Mouse (Mus musculus): ENCODE data around the gene Gpr61. TPM values are rescaled to one million over a fixed set of nuclear protein-coding genes. Genes with fewer than 3 reads are reported as not detected.

Gene Gpr61
- polyA plus RNA-seq (2014; fragmentation: Nextera tagmentation; extraction: Ambion mirVana), result 1.4 and 2.6 TPM in 2 replicates

GRCm38 (mm10) chr3:108154656-108155055, at the start of gene Gpr61:
Gpr61 (minus strand) TSS chr3:108154882.
- DNase-seq, result peak; percentile 59
- ATAC-seq (ENCODE audit: low FRiP score, low TSS enrichment), result no peak
- Histone ChIP-seq H3K36me3 (ENCODE audit: control insufficient read depth, insufficient read depth, low read length) (no peaks in the 10 kb centered on the region), H3K4me2 (ENCODE audit: low read length) (peak within 1 kb of the TSS; percentile 47), H3K9me3 (ENCODE audit: control insufficient read depth, low read length) (no peaks in the 10 kb centered on the region), H3K4me1 (ENCODE audit: control insufficient read depth, insufficient read depth, low read length) (peaks cover 10% of the 10 kb centered on the region), H3K27me3 (ENCODE audit: control insufficient read depth, insufficient read depth, low read length) (no peaks in the 10 kb centered on the region), H3K9ac (replicated peaks; ENCODE audit: low read length) (peak within 1 kb of the TSS; percentile 48; the same call in 1 of the 2 replicates), H3K4me3 (replicated peaks; ENCODE audit: low read depth, low read length) (peak within 1 kb of the TSS; percentile 21; the same call in 1 of the 2 replicates), H3K27ac (replicated peaks; ENCODE audit: low read depth, low read length) (peak within 1 kb of the TSS; percentile 37; the same call in 1 of the 2 replicates)
- 42% methylated on average over 4 of the region's 4 CpGs for WGBS

GRCm38 (mm10) chr3:108204470-108204869, 49.8 kb upstream of the Gpr61 start:
- Histone ChIP-seq H3K4me1 (ENCODE audit: control insufficient read depth, insufficient read depth, low read length) (peaks cover 15% of the 10 kb centered on the region), H3K4me2 (ENCODE audit: low read length) (no peak overlapping the region), H3K9ac (replicated peaks; ENCODE audit: low read length) (0 out of 2 replicates have a peak overlapping the region, but pooled peaks have one; percentile 20), H3K27ac (replicated peaks; ENCODE audit: low read depth, low read length) (no peak overlapping the region), H3K36me3 (ENCODE audit: control insufficient read depth, insufficient read depth, low read length) (peaks cover 67% of the 10 kb centered on the region), H3K4me3 (replicated peaks; ENCODE audit: low read depth, low read length) (no peak overlapping the region), H3K9me3 (ENCODE audit: control insufficient read depth, low read length) (no peaks in the 10 kb centered on the region), H3K27me3 (ENCODE audit: control insufficient read depth, insufficient read depth, low read length) (no peaks in the 10 kb centered on the region)
- WGBS, result 94% methylated on average over 11 of the region's 11 CpGs
- DNase-seq (no peak), ATAC-seq (ENCODE audit: low FRiP score, low TSS enrichment) (no peak)

DNA sequence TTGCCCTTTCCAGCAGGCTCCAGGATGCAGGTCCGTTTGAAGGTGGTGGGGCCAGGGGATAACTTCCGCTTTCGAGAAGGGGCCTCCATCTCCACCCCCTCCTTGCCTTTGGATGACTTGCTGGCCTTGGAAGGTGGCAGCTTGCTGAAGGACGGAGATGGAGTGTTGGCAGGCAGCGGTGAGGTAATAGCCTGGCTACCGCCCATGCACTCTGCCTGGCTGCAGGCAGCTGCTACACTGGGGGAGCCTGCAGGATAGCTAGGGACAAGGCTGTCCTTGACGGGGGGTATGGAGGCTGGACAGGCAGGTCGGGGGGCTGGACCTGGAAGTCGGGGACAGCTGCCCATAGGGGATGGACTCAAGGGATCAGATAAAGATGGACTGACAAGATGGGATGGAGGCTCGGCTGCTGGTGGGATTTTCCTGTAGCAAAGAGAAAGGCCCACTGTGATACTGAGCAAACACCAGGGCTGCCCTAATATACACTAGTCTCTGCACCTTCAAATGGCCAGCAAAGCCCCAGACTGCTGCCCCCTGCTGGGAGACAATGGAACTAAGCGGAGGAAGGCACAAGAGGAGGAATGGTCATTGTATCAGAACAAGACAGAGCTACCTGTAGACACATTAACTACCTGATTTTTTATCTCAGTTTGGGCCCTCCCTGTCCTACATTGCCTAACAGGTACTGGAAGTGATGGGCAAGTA, 49.1 kb upstream of the Gpr61 start:
- 86% methylated on average over 11 of the region's 11 CpGs for WGBS
- peak; percentile 83 for DNase-seq
- H3K36me3 ChIP-seq (ENCODE audit: control insufficient read depth, insufficient read depth, low read length), result peaks cover 73% of the 10 kb centered on the region

GRCm38 (mm10) chr3:108203212-108203611, 48.5 kb upstream of the Gpr61 start:
- H3K36me3 ChIP-seq (ENCODE audit: control insufficient read depth, insufficient read depth, low read length), result peaks cover 77% of the 10 kb centered on the region
- WGBS, result 94% methylated on average over 13 of the region's 13 CpGs

More for the DNA sequence above, 49.1 kb upstream of the Gpr61 start:
- H3K9me3 ChIP-seq (ENCODE audit: control insufficient read depth, low read length), result no peaks in the 10 kb centered on the region
- no peak overlapping the region for H3K9ac ChIP-seq (replicated peaks; ENCODE audit: low read length)
- H3K4me1 ChIP-seq (ENCODE audit: control insufficient read depth, insufficient read depth, low read length), result peaks cover 8% of the 10 kb centered on the region
- no peak overlapping the region for H3K27ac ChIP-seq (replicated peaks; ENCODE audit: low read depth, low read length)
- H3K27me3 ChIP-seq (ENCODE audit: control insufficient read depth, insufficient read depth, low read length), result no peaks in the 10 kb centered on the region
- no peak overlapping the region for H3K4me2 ChIP-seq (ENCODE audit: low read length)
- ATAC-seq (ENCODE audit: low FRiP score, low TSS enrichment), result no peak
- H3K4me3 ChIP-seq (replicated peaks; ENCODE audit: low read depth, low read length), result no peak overlapping the region

GRCm38 (mm10) chr3:108202506-108202905, 47.8 kb upstream of the Gpr61 start:
- H3K4me3 ChIP-seq (replicated peaks; ENCODE audit: low read depth, low read length), result no peak overlapping the region
- peaks cover 71% of the 10 kb centered on the region for H3K36me3 ChIP-seq (ENCODE audit: control insufficient read depth, insufficient read depth, low read length)
- H3K9me3 ChIP-seq (ENCODE audit: control insufficient read depth, low read length), result no peaks in the 10 kb centered on the region

More at GRCm38 (mm10) chr3:108203212-108203611, 48.5 kb upstream of the Gpr61 start:
- Histone ChIP-seq H3K4me3 (replicated peaks; ENCODE audit: low read depth, low read length) (no peak overlapping the region), H3K4me2 (ENCODE audit: low read length) (no peak overlapping the region), H3K9me3 (ENCODE audit: control insufficient read depth, low read length) (no peaks in the 10 kb centered on the region), H3K27me3 (ENCODE audit: control insufficient read depth, insufficient read depth, low read length) (no peaks in the 10 kb centered on the region), H3K9ac (replicated peaks; ENCODE audit: low read length) (no peak overlapping the region), H3K4me1 (ENCODE audit: control insufficient read depth, insufficient read depth, low read length) (0 out of 2 replicates have a peak, but pooled peaks cover 3% of the 10 kb centered on the region), H3K27ac (replicated peaks; ENCODE audit: low read depth, low read length) (no peak overlapping the region)
- no peak for DNase-seq
- ATAC-seq (ENCODE audit: low FRiP score, low TSS enrichment), result no peak

DNA sequence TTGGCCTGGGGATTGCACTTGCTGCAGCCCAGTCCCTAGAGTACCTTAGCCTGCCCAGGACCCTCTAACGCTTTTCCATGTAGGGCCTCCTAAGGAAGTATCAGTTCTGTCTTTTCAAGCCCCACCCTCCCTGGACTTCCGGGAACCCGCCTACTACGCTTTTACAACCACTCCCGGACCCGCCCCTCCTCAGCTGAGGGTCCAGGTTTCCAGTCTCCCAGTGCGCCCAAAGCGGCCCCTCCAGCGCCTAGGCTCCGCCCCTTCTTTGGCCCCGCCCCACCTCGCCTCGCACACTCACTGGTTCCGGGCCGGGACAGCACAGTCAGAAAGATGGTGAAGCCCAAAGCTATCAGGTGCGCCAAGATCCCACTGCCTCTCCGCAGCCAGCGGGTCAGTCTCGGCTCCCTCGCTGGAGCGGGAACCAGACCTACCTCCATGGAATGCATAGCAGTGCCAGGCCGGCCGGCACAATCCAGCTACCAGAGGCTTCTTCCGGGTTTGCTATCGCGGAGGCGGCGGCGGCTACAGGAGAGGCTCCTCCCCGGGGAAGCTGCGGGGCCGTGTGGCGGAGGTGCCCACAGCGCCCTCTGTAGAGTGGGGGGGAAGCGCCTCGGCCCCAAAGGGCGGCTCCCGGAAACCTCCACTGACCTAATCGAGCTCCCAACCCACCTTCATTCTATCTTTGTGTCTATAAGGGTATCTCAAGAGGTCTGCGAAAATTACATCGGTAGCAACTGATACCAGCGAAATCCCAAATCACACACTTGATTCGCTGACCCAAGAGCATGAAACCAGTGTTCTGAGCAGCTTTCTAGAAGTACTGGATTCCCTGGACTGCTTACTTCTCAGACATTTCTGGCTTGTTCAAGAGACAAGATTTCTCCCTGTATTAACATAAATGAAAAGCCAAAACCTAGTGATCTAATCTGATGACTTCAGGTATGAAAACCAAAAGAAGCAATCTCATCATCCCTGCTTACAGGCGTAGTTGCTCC, 45.9 kb upstream of the Gpr61 start, which contains the start of gene Cyb561d1:
Gene Cyb561d1, minus strand, starts transcription at position 884 of the 995 bp plus-strand sequence.
- H3K36me3 ChIP-seq (ENCODE audit: control insufficient read depth, insufficient read depth, low read length), result peaks cover 52% of the 10 kb centered on the region
- H3K27ac ChIP-seq (replicated peaks; ENCODE audit: low read depth, low read length), result peak within 1 kb of the TSS; percentile 83
- peaks cover 22% of the 10 kb centered on the region for H3K4me1 ChIP-seq (ENCODE audit: control insufficient read depth, insufficient read depth, low read length)
- H3K9me3 ChIP-seq (ENCODE audit: control insufficient read depth, low read length), result no peaks in the 10 kb centered on the region
- peak within 1 kb of the TSS; percentile 64 for H3K4me2 ChIP-seq (ENCODE audit: low read length)
- DNase-seq, result peak; percentile 85
- ATAC-seq (ENCODE audit: low FRiP score, low TSS enrichment), result peak; percentile 83
- H3K9ac ChIP-seq (replicated peaks; ENCODE audit: low read length), result peak within 1 kb of the TSS; percentile 55
- H3K4me3 ChIP-seq (replicated peaks; ENCODE audit: low read depth, low read length), result peak within 1 kb of the TSS; percentile 50
- 3% methylated on average over 44 of the region's 44 CpGs for WGBS
- no peaks in the 10 kb centered on the region for H3K27me3 ChIP-seq (ENCODE audit: control insufficient read depth, insufficient read depth, low read length)

More at GRCm38 (mm10) chr3:108202506-108202905, 47.8 kb upstream of the Gpr61 start:
- Histone ChIP-seq H3K4me1 (ENCODE audit: control insufficient read depth, insufficient read depth, low read length) (peaks cover 4% of the 10 kb centered on the region), H3K27ac (replicated peaks; ENCODE audit: low read depth, low read length) (no peak overlapping the region), H3K27me3 (ENCODE audit: control insufficient read depth, insufficient read depth, low read length) (no peaks in the 10 kb centered on the region), H3K9ac (replicated peaks; ENCODE audit: low read length) (no peak overlapping the region), H3K4me2 (ENCODE audit: low read length) (no peak overlapping the region)
- ATAC-seq (ENCODE audit: low FRiP score, low TSS enrichment) (no peak), DNase-seq (no peak)

- Histone ChIP-seq H3K4me3 (replicated peaks; ENCODE audit: low read depth, low read length) (no peak overlapping the region), H3K9me3 (ENCODE audit: control insufficient read depth, low read length) (no peaks in the 10 kb centered on the region), H3K27me3 (ENCODE audit: control insufficient read depth, insufficient read depth, low read length) (no peaks in the 10 kb centered on the region), H3K36me3 (ENCODE audit: control insufficient read depth, insufficient read depth, low read length) (peaks cover 38% of the 10 kb centered on the region), H3K27ac (replicated peaks; ENCODE audit: low read depth, low read length) (no peak overlapping the region), H3K9ac (replicated peaks; ENCODE audit: low read length) (no peak overlapping the region), H3K4me1 (ENCODE audit: control insufficient read depth, insufficient read depth, low read length) (peaks cover 22% of the 10 kb centered on the region), H3K4me2 (ENCODE audit: low read length) (no peak overlapping the region)
- 92% methylated on average over 6 of the region's 6 CpGs for WGBS
- ATAC-seq (ENCODE audit: low FRiP score, low TSS enrichment) (no peak), DNase-seq (no peak)
These were observed 44.5 kb upstream of the Gpr61 start for GRCm38 (mm10) chr3:108199231-108199630.

DNA sequence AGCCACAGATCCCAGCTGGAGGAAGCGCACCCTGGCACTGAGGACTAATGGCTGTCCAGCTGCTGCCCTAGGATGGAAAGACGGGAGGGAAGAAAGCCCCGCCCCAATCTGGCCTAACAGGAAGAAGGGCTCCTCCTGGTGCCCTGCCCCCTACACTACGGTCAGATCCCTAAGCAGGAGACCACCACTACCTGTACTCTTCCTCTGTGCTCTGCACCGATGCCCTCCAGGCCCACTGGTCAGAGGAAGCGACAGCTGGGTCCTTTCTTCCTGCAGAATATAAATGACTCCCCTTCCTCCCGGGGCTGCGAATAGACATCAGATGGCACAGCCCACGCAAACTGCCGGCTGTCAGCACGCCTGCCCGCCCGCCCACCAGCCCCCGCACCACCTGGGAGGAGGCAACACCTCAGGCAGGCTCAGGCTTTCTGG, 42.4 kb upstream of the Gpr61 start:
- ATAC-seq (ENCODE audit: low FRiP score, low TSS enrichment) (peak; percentile 38), DNase-seq (peak; percentile 69)
- peak overlapping the region; percentile 40; the same call in 1 of the 2 replicates for H3K4me2 ChIP-seq (ENCODE audit: low read length)
- H3K4me1 ChIP-seq (ENCODE audit: control insufficient read depth, insufficient read depth, low read length), result peaks cover 22% of the 10 kb centered on the region
- no peak overlapping the region for H3K4me3 ChIP-seq (replicated peaks; ENCODE audit: low read depth, low read length)
- no peaks in the 10 kb centered on the region for H3K9me3 ChIP-seq (ENCODE audit: control insufficient read depth, low read length)
- H3K9ac ChIP-seq (replicated peaks; ENCODE audit: low read length), result peak overlapping the region; percentile 34; the same call in 1 of the 2 replicates
- H3K27ac ChIP-seq (replicated peaks; ENCODE audit: low read depth, low read length), result peak overlapping the region; percentile 74
- H3K36me3 ChIP-seq (ENCODE audit: control insufficient read depth, insufficient read depth, low read length), result peaks cover 19% of the 10 kb centered on the region
- H3K27me3 ChIP-seq (ENCODE audit: control insufficient read depth, insufficient read depth, low read length), result no peaks in the 10 kb centered on the region
- 13% methylated on average over 14 of the region's 14 CpGs for WGBS
